ENCODE assay signal across 8 mouse cellular contexts in the genomic region with DNA sequence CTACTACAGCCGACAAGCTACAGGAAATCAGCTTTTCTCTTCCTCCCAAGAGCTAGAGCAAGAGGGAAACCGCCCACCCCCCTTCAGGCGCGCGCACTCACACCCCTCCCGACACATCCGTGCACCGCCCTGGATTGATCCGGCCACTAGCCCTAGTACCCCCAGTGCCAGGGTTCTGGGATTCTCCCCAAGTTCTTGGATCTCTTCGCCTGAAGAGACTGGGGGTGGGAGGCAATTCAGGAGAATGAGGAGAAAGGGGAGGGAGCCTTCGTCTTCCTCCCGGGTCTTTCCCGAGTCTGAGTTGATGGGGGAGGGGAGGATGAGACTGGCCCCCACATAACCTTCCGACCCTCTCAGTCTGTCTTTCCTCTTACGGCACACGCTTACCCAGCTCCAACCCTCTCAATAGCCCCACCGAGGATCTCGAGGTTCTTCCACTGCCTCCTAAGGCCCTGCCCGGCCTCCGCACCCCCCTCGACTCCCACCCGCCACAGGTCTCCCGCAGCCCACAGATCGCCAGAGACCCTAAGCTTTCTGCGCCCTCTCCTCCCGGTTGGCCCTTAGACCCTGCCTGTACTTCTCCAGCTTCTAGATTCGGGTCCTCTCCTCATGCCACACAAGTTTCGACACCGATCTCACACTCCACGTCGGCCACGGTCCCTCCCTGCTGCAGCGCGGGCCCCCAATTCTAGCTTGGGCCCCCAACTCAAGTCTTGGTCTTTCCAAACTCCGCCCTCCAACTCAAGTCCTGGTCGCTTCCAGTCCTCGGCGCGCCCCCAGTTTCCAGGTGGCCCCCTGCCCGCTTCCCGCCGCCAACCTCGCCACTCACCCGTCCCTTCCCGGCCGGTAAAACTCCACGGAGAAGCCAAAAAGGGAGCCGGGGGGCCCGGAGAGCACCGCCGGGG. TPM values are rescaled to one million over a fixed set of nuclear protein-coding genes. Genes with fewer than 3 reads are reported as not detected.
DNase-seq lines count a peak whose midpoint lies in the region; ATAC-seq lines count a peak whose summit lies in the region.

No protein-coding gene starts in this region.

- peak; percentile 48 to 51 for DNase-seq in lung, adult 18-20 months
- DNase-seq in lung, postnatal 25 days (ENCODE audit: low spot score) = no peak
- peak; percentile 71 for DNase-seq in liver, embryonic 11.5 days (ENCODE audit: low spot score)
- DNase-seq in neural tube, embryonic 11.5 days (ENCODE audit: low spot score) = peak; percentile 63
- DNase-seq in right cerebral cortex, postnatal 25 days = no peak
- DNase-seq in ovary, postnatal 10 days (ENCODE audit: low spot score) = no peak

- peak overlapping the region; percentile 75 for H3K9ac ChIP-seq in hindbrain, embryonic 12.5 days
- peak overlapping the region; percentile 96 for H3K9ac ChIP-seq in liver, embryonic 11.5 days (ENCODE audit: low read depth, low read length)
- H3K9ac ChIP-seq in neural tube, embryonic 11.5 days (ENCODE audit: low read length) = peak overlapping the region; percentile 78

- WGBS in hindbrain, embryonic 12.5 days = under 1% methylated on average over 51 of the region's 51 CpGs
- WGBS in liver, embryonic 11.5 days = under 1% methylated on average over 51 of the region's 51 CpGs
- WGBS in neural tube, embryonic 11.5 days = under 1% methylated on average over 51 of the region's 51 CpGs

- peak overlapping the region; percentile 61 for H3K4me3 ChIP-seq in hindbrain, embryonic 12.5 days
- H3K4me3 ChIP-seq in liver, embryonic 11.5 days (ENCODE audit: low read depth, low read length) = peak overlapping the region; percentile 92
- H3K4me3 ChIP-seq in neural tube, embryonic 11.5 days (ENCODE audit: low read depth, low read length) = peak overlapping the region; percentile 73

- H3K27me3 ChIP-seq in hindbrain, embryonic 12.5 days = peaks cover 23% of the 10 kb centered on the region; the same call in 1 of the 2 replicates
- H3K27me3 ChIP-seq in liver, embryonic 11.5 days (replicated peaks; ENCODE audit: control insufficient read depth, insufficient read depth, low read length) = no peaks in the 10 kb centered on the region
- no peaks in the 10 kb centered on the region for H3K27me3 ChIP-seq in neural tube, embryonic 11.5 days (ENCODE audit: control insufficient read depth, insufficient read depth, low read length)

- 0 out of 2 replicates have a peak, but pooled peaks have one; percentile 30 for ATAC-seq in erythroid progenitor cell, adult 5-6 weeks (replicated peaks; ENCODE audit: low FRiP score, poor library complexity, severe bottlenecking)
- peak; percentile 49 for ATAC-seq in hindbrain, embryonic 12.5 days (ENCODE audit: low FRiP score)
- peak; percentile 50 for ATAC-seq in liver, embryonic 11.5 days (replicated peaks; ENCODE audit: low FRiP score)
- ATAC-seq in neural tube, embryonic 11.5 days (ENCODE audit: insufficient read depth, low FRiP score, low TSS enrichment) = peak; percentile 36

- no peaks in the 10 kb centered on the region for H3K36me3 ChIP-seq in hindbrain, embryonic 12.5 days
- no peaks in the 10 kb centered on the region for H3K36me3 ChIP-seq in liver, embryonic 11.5 days (ENCODE audit: control insufficient read depth, insufficient read depth, low read length)
- H3K36me3 ChIP-seq in neural tube, embryonic 11.5 days (ENCODE audit: control insufficient read depth, insufficient read depth, low read length) = no peaks in the 10 kb centered on the region

- peak overlapping the region; percentile 52; the same call in 1 of the 2 replicates for H3K27ac ChIP-seq in hindbrain, embryonic 12.5 days
- H3K27ac ChIP-seq in liver, embryonic 11.5 days (ENCODE audit: low read depth, low read length) = peak overlapping the region; percentile 87
- peak overlapping the region; percentile 24; the same call in 1 of the 2 replicates for H3K27ac ChIP-seq in neural tube, embryonic 11.5 days (ENCODE audit: low read depth, low read length)

- H3K9me3 ChIP-seq in hindbrain, embryonic 12.5 days (replicated peaks) = no peaks in the 10 kb centered on the region
- H3K9me3 ChIP-seq in liver, embryonic 11.5 days (ENCODE audit: control insufficient read depth, low read length) = no peaks in the 10 kb centered on the region
- H3K9me3 ChIP-seq in neural tube, embryonic 11.5 days (ENCODE audit: control insufficient read depth, low read length) = no peaks in the 10 kb centered on the region

- peaks cover 24% of the 10 kb centered on the region for H3K4me1 ChIP-seq in hindbrain, embryonic 12.5 days
- H3K4me1 ChIP-seq in liver, embryonic 11.5 days (replicated peaks; ENCODE audit: control insufficient read depth, insufficient read depth, low read length) = peaks cover 44% of the 10 kb centered on the region
- H3K4me1 ChIP-seq in neural tube, embryonic 11.5 days (ENCODE audit: control insufficient read depth, insufficient read depth, low read length) = peaks cover 3% of the 10 kb centered on the region; the same call in 1 of the 2 replicates

- H3K4me2 ChIP-seq in hindbrain, embryonic 12.5 days (replicated peaks) = peak overlapping the region; percentile 95
- H3K4me2 ChIP-seq in liver, embryonic 11.5 days = peak overlapping the region; percentile 92
- peak overlapping the region; percentile 95 for H3K4me2 ChIP-seq in neural tube, embryonic 11.5 days (ENCODE audit: low read depth)

RNA-seq across cellular contexts. Expression of gene Itga5, which starts 0.8 kb away (rescaled TPM):
- 2.2 and 5.0 TPM in 2 replicates for total RNA-seq in erythroid progenitor cell, adult 5-6 weeks (2015; ENCODE audit: low replicate concordance)
- 0.15 and 0.39 TPM in 2 replicates for total RNA-seq in erythroid progenitor cell, adult 5-6 weeks (2017; ENCODE audit: low replicate concordance)
- polyA plus RNA-seq in hindbrain, embryonic 12.5 days (2016; fragmentation: Nextera tagmentation; extraction: Ambion mirVana) = 26.8 and 27.0 TPM in 2 replicates
- polyA plus RNA-seq in liver, embryonic 11.5 days (2014; fragmentation: Nextera tagmentation; extraction: Ambion mirVana) = 35.4 and 35.7 TPM in 2 replicates
- 21.0 and 21.3 TPM in 2 replicates for polyA plus RNA-seq in neural tube, embryonic 11.5 days (2014; fragmentation: Nextera tagmentation; extraction: Ambion mirVana)

RNA-seq across cellular contexts. Expression of gene Zfp385a, which starts 25.8 kb away (rescaled TPM):
- 4.2 and 6.5 TPM in 2 replicates for total RNA-seq in erythroid progenitor cell, adult 5-6 weeks (2015; ENCODE audit: low replicate concordance)
- 0.30 and 0.77 TPM in 2 replicates for total RNA-seq in erythroid progenitor cell, adult 5-6 weeks (2017; ENCODE audit: low replicate concordance)
- polyA plus RNA-seq in hindbrain, embryonic 12.5 days (2016; fragmentation: Nextera tagmentation; extraction: Ambion mirVana) = 20.5 and 23.8 TPM in 2 replicates
- 23.2 and 24.8 TPM in 2 replicates for polyA plus RNA-seq in liver, embryonic 11.5 days (2014; fragmentation: Nextera tagmentation; extraction: Ambion mirVana)
- polyA plus RNA-seq in neural tube, embryonic 11.5 days (2014; fragmentation: Nextera tagmentation; extraction: Ambion mirVana) = 26.1 and 27.5 TPM in 2 replicates

RNA-seq across cellular contexts. Expression of gene Gpr84, which starts 55.3 kb away (rescaled TPM):
- total RNA-seq in erythroid progenitor cell, adult 5-6 weeks (2015; ENCODE audit: low replicate concordance) = 0.72 TPM in 1 of 2 replicates, not detected in the other
- 3.9 TPM in 1 of 2 replicates, not detected in the other for total RNA-seq in erythroid progenitor cell, adult 5-6 weeks (2017; ENCODE audit: low replicate concordance)
- polyA plus RNA-seq in hindbrain, embryonic 12.5 days (2016; fragmentation: Nextera tagmentation; extraction: Ambion mirVana) = 0.36 and 0.51 TPM in 2 replicates
- 0.49 and 0.78 TPM in 2 replicates for polyA plus RNA-seq in liver, embryonic 11.5 days (2014; fragmentation: Nextera tagmentation; extraction: Ambion mirVana)
- 0.34 and 0.50 TPM in 2 replicates for polyA plus RNA-seq in neural tube, embryonic 11.5 days (2014; fragmentation: Nextera tagmentation; extraction: Ambion mirVana)

Comparison
In these comparisons a context has a peak if more than half of its experiments do, and no peak if none do; other contexts are left out.
1. DNase-seq: peak in lung, adult 18-20 months (2 of 2), liver, embryonic 11.5 days (single experiment) and neural tube, embryonic 11.5 days (single experiment); none in lung, postnatal 25 days (single experiment), right cerebral cortex, postnatal 25 days (single experiment) and ovary, postnatal 10 days (single experiment).
2. H3K27ac ChIP-seq: peak in every context shown above with its lines; median percentile 87 in liver, embryonic 11.5 days; 52 in hindbrain, embryonic 12.5 days; 24 in neural tube, embryonic 11.5 days.
3. Peak in every context shown above with its lines, with median percentiles within 50 percentile points of each other: ATAC-seq, H3K4me2 ChIP-seq, H3K4me3 ChIP-seq and H3K9ac ChIP-seq.